Mouse (Mus musculus): ENCODE results near the gene Zfp462. TPM values are rescaled to one million over a fixed set of nuclear protein-coding genes. Genes with fewer than 3 reads are reported as not detected.

Gene Zfp462
- polyA plus RNA-seq, 1 experiment from 2014 or later: 2.9 TPM

DNA sequence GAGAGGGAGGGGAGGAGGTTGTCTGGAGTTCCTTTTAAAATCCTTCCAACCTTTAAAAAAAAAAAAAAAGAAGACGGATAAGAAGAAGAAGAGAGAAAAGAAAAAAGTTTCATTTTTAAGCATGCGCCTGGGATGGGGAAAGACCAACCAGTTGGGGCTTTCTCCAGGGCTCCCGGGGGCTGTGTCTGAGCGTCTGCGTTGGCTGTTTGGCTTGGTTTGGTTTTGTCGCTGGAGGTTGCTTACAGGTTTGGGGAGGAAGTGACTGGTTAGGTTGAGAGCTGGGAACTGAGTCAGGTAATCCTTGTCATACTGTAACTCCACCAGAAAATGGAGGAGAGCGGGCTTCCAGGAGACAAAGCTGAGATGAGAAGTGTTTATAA lies 4.7 kb downstream of the Zfp462 start:
- ATAC-seq (replicated peaks; ENCODE audit: low FRiP score, low read depth) (no peak), DNase-seq (ENCODE audit: low spot score) (peak; percentile 58)
- 12% methylated on average over 7 of the region's 7 CpGs for WGBS
- Histone ChIP-seq H3K27me3 (ENCODE audit: insufficient read depth, low read length) (no peaks in the 10 kb centered on the region), H3K4me1 (replicated peaks; ENCODE audit: insufficient read depth, low read length) (no peaks in the 10 kb centered on the region; the same call in 1 of the 2 replicates), H3K4me2 (ENCODE audit: low read length) (peak overlapping the region; percentile 96), H3K4me3 (replicated peaks; ENCODE audit: low read depth, low read length) (peak overlapping the region; percentile 78), H3K27ac (peak overlapping the region; percentile 94), H3K9me3 (replicated peaks; ENCODE audit: low read length) (no peaks in the 10 kb centered on the region), H3K36me3 (ENCODE audit: insufficient read depth, low read length) (no peaks in the 10 kb centered on the region), H3K9ac (ENCODE audit: low read depth, low read length) (peak overlapping the region; percentile 80)
- no peak for TF ChIP-seq CTCF (IDR thresholded peaks at IDR 0.05; ENCODE audit: low read depth)

DNA sequence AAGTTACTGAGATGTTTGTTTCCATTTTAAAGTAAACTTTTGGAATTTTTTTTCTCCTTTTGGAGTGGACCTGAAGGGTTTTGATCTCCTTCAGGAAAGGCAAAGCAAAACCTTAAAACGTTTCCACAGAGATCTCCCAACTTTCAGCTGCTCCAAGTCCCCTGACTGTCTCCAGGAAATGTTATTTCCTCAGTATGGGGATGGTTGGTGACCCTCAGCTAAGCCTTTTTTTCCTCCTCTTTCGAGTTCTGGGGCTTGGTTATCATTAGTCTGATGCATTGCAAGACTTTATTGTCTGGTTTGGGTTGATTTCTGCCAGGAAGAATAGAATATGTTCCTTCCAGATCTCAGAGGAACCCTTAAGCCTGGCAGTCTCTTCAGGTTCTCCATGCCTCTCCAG lies 5.3 kb downstream of the Zfp462 start:
- WGBS: 31% methylated on average over 2 of the region's 2 CpGs
- H3K4me3 ChIP-seq (replicated peaks; ENCODE audit: low read depth, low read length): peak overlapping the region; percentile 78
- peak overlapping the region; percentile 94 for H3K27ac ChIP-seq
- H3K36me3 ChIP-seq (ENCODE audit: insufficient read depth, low read length): no peaks in the 10 kb centered on the region
- no peaks in the 10 kb centered on the region for H3K27me3 ChIP-seq (ENCODE audit: insufficient read depth, low read length)
- H3K9me3 ChIP-seq (replicated peaks; ENCODE audit: low read length): no peaks in the 10 kb centered on the region
- H3K4me2 ChIP-seq (ENCODE audit: low read length): peak overlapping the region; percentile 96
- H3K9ac ChIP-seq (ENCODE audit: low read depth, low read length): peak overlapping the region; percentile 80; the same call in 1 of the 2 replicates
- no peaks in the 10 kb centered on the region; the same call in 1 of the 2 replicates for H3K4me1 ChIP-seq (replicated peaks; ENCODE audit: insufficient read depth, low read length)
- DNase-seq (ENCODE audit: low spot score): no peak
- ATAC-seq (replicated peaks; ENCODE audit: low FRiP score, low read depth): no peak
- TF ChIP-seq CTCF (IDR thresholded peaks at IDR 0.05; ENCODE audit: low read depth): no peak

DNA sequence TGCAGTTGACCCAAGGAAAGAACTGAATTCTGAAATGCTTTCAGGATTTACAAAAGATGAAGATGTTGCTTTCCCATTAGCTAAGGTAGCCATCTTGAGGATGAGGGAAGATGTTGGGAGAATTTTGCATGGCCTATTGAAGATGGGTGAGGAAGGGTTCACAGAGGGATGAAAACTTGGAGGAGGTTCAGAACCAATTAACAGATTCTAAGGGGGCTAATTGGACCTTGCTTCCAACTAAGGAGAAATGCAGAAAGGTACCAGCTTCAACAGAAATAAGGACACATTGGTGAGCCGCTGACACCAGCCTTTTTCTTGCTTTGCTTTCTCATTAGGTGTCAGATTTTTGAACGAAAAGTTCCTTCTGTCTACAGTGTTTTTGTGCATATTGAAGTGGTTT lies 6.0 kb downstream of the Zfp462 start:
- no peak overlapping the region for H3K4me2 ChIP-seq (ENCODE audit: low read length)

DNA sequence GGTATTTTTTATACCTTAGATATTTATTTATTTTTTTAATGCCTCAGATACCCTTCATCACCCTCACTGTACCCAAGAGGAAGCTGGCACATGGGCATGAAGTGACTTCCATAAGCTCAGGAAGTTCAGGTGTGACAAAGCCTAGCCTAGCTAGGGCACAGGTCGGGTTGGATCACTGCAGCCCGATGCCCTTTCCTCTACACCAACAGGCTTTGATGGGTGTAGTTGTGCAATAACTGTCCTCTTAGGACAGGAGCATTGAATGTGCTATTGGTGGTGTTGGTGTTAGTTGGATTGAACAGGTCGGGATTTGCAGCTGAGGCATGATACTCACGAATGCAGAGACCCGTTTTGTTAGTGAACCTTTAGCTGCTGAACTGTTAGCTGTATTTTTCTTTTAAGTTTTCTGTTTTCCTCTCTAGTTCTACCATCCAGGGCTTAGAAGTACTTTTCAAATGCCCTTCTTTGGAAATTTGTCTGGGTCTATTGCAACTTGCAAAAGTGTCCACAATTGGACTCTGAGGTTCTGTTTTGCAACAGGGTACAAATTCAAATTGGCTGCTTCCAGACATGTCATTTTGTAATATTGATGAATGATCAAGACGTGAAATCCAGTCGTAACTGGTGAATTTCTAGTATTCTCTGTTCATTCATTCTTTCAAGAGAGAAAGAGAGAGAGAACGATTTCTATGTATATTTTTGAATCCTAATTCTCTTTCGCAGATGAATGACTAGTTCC lies 9.0 kb downstream of the Zfp462 start:
- ATAC-seq (replicated peaks; ENCODE audit: low FRiP score, low read depth) (no peak), DNase-seq (ENCODE audit: low spot score) (no peak)
- Histone ChIP-seq H3K9me3 (replicated peaks; ENCODE audit: low read length) (no peaks in the 10 kb centered on the region), H3K4me2 (ENCODE audit: low read length) (no peak overlapping the region), H3K4me1 (replicated peaks; ENCODE audit: insufficient read depth, low read length) (no peaks in the 10 kb centered on the region; the same call in 1 of the 2 replicates), H3K4me3 (replicated peaks; ENCODE audit: low read depth, low read length) (no peak overlapping the region), H3K27me3 (ENCODE audit: insufficient read depth, low read length) (no peaks in the 10 kb centered on the region), H3K36me3 (ENCODE audit: insufficient read depth, low read length) (no peaks in the 10 kb centered on the region), H3K9ac (ENCODE audit: low read depth, low read length) (no peak overlapping the region), H3K27ac (no peak overlapping the region)
- 83% methylated on average over 9 of the region's 9 CpGs for WGBS
- TF ChIP-seq CTCF (IDR thresholded peaks at IDR 0.05; ENCODE audit: low read depth): no peak

More for the DNA sequence above, 6.0 kb downstream of the Zfp462 start:
- no peak for ATAC-seq (replicated peaks; ENCODE audit: low FRiP score, low read depth)
- Histone ChIP-seq H3K4me1 (replicated peaks; ENCODE audit: insufficient read depth, low read length) (no peaks in the 10 kb centered on the region; the same call in 1 of the 2 replicates), H3K27me3 (ENCODE audit: insufficient read depth, low read length) (no peaks in the 10 kb centered on the region), H3K4me3 (replicated peaks; ENCODE audit: low read depth, low read length) (no peak overlapping the region), H3K9me3 (replicated peaks; ENCODE audit: low read length) (no peaks in the 10 kb centered on the region), H3K36me3 (ENCODE audit: insufficient read depth, low read length) (no peaks in the 10 kb centered on the region), H3K9ac (ENCODE audit: low read depth, low read length) (no peak overlapping the region), H3K27ac (no peak overlapping the region)
- no peak for DNase-seq (ENCODE audit: low spot score)
- WGBS: 94% methylated on average over 2 of the region's 2 CpGs
- no peak for TF ChIP-seq CTCF (IDR thresholded peaks at IDR 0.05; ENCODE audit: low read depth)

DNA sequence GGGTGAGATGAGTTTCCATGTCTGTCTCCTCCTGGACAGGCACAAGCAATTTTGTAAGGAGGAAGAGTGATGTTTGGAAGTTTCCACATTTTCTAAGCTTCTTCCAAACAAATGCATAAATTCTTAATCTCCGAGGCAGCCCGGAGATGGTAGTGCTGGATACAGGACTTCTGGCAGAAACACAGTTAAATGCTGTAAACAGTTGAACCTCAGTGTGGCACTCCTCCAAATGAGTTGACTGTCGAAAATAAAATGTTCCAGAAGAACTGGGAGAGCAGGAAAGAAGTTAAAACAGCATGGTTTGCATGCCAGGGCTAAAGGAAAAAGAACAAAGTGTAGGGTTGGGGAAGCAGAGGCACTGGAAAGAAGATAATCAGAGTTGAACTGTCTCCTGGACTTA lies 9.6 kb downstream of the Zfp462 start:
- TF ChIP-seq CTCF (IDR thresholded peaks at IDR 0.05; ENCODE audit: low read depth): no peak
- no peak for ATAC-seq (replicated peaks; ENCODE audit: low FRiP score, low read depth)
- no peak overlapping the region for H3K9ac ChIP-seq (ENCODE audit: low read depth, low read length)
- H3K27ac ChIP-seq: no peak overlapping the region
- peak; percentile 57 for DNase-seq (ENCODE audit: low spot score)
- H3K36me3 ChIP-seq (ENCODE audit: insufficient read depth, low read length): no peaks in the 10 kb centered on the region
- WGBS: 52% methylated on average over 3 of the region's 3 CpGs
- no peaks in the 10 kb centered on the region for H3K9me3 ChIP-seq (replicated peaks; ENCODE audit: low read length)
- H3K4me1 ChIP-seq (replicated peaks; ENCODE audit: insufficient read depth, low read length): no peaks in the 10 kb centered on the region; the same call in 1 of the 2 replicates
- H3K4me3 ChIP-seq (replicated peaks; ENCODE audit: low read depth, low read length): no peak overlapping the region
- no peak overlapping the region for H3K4me2 ChIP-seq (ENCODE audit: low read length)
- no peaks in the 10 kb centered on the region for H3K27me3 ChIP-seq (ENCODE audit: insufficient read depth, low read length)

DNA sequence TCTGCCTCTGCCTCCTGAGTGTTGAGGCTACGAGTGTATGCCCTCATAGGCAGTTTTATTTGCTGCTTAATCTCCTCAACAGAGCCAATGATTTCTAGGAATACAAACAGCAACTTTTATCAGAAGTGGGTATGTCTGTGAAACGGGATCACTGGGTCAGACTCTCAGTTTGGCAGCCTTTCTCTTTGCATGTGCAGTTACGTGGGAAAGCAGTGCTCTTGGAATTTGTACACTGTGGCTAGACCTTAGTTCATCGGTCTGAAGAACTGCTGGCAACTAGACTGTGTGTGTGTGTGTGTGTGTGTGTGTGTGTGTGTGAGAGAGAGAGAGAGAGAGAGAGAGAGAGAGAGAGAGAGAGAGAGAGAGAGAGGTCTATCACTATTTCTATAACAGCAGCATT lies 15.9 kb downstream of the Zfp462 start:
- Histone ChIP-seq H3K4me2 (ENCODE audit: low read length) (no peak overlapping the region), H3K9ac (ENCODE audit: low read depth, low read length) (no peak overlapping the region), H3K4me1 (replicated peaks; ENCODE audit: insufficient read depth, low read length) (peaks cover 5% of the 10 kb centered on the region), H3K27me3 (ENCODE audit: insufficient read depth, low read length) (no peaks in the 10 kb centered on the region), H3K9me3 (replicated peaks; ENCODE audit: low read length) (no peaks in the 10 kb centered on the region), H3K36me3 (ENCODE audit: insufficient read depth, low read length) (no peaks in the 10 kb centered on the region), H3K27ac (no peak overlapping the region), H3K4me3 (replicated peaks; ENCODE audit: low read depth, low read length) (no peak overlapping the region)
- ATAC-seq (replicated peaks; ENCODE audit: low FRiP score, low read depth) (no peak), DNase-seq (ENCODE audit: low spot score) (no peak)
- no peak for TF ChIP-seq CTCF (IDR thresholded peaks at IDR 0.05; ENCODE audit: low read depth)
- WGBS: 60% methylated on average over 4 of the region's 4 CpGs
